Mouse (Mus musculus): Measurements from ENCODE around the gene C2cd4d. TPM values are rescaled to one million over a fixed set of nuclear protein-coding genes. Genes with fewer than 3 reads are reported as not detected.

The C2cd4d gene
- polyA plus RNA-seq (2015; fragmentation: Illumina TruSeq; extraction: RNeasy Lipid Tissue Mini Kit (QIAGEN cat#74804); ENCODE audit: insufficient read depth, low read depth, low replicate concordance), result not detected

DNA sequence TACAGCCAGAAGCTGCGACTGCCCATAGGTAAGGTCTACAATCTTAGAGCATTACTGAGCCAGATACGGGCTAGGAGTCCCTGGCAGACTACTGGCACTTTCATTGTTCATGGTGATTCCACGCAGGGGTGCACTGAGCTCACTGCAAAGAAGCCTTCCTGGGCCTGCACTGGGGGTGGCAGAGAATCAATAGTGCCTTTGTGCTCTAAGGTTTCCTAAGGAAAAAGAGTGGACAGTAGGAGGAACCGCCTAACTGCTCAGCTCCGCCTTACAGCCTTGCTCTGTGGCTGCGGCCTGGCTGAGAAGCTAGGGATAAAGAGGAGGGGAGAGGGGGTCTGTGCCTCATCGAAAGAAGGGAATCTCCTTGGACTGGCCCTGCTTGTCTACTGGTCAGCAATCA lies at the start of gene C2cd4d:
Gene C2cd4d, plus strand, starts transcription at position 301 of the 400 bp plus-strand sequence.

DNA sequence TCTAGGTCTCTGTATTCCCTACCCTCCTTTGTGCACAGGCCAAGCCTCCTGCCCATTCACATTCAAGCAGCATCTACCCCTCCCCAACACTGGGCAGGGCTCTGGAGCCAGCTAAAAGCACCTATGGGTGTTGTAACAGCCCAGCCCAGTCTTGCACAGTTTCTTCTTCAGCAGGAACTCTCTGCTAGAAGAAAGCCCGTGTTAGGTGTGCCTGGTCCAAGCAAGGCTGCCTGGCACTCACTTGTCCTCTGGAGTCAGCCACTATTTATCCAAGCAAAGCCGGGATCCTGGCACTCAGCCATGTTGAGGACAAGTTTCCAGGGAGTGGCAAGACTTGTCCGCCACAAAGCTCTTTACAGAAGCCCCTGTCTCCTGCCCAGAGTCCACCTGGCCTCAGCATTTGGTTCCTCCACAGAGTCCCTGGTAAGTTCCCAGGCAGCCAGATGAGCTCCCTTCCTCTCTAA lies 20.2 kb upstream of the C2cd4d start, which contains the start of gene Them5:
Gene Them5, plus strand, starts transcription at position 141 of the 464 bp plus-strand sequence.

DNA sequence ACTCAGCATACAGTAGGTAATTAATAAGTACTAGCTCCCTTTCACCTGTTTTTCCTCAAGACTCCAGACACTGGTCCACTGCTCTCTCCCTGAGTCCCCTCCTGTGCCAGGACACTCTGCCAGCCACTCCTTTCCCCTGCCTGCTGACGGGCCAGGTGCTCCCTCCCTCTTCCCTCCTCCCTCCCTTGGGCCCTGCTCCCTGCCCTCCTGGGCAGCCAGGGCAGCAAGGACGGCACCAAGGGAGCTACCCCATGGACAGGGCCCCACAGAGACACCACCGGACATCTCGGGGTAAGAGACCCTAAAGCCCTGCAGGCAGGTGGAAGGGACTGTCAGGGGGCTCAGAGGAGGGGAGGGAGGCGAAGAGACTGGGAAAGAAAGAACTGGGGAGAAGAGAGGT lies 10.4 kb downstream of the C2cd4d start, which contains the start of gene Rorc:
Gene Rorc, plus strand, starts transcription at position 154 of the 400 bp plus-strand sequence.

DNA sequence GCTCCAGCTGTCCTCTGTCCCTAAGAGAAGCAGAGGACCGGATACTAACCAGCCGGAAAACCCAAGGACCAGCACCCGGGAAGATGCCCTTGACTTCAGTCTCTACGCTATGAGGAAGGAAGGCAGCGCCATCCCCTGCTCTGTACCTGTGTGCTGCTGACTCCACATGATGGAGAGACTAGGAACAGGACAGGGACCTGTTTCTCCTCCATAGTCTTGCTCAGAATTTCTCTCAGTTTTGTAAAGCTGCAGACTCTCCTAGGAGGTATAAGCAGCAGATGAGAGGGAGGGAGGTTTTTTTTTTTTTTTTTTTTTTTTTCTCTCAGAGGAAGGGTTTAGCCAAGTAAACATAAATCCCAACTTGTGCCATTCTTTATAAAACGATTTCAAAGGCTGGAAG lies 36.0 kb downstream of the C2cd4d start, which contains the start of gene Lingo4:
Gene Lingo4, plus strand, starts transcription at position 301 of the 400 bp plus-strand sequence.

DNA sequence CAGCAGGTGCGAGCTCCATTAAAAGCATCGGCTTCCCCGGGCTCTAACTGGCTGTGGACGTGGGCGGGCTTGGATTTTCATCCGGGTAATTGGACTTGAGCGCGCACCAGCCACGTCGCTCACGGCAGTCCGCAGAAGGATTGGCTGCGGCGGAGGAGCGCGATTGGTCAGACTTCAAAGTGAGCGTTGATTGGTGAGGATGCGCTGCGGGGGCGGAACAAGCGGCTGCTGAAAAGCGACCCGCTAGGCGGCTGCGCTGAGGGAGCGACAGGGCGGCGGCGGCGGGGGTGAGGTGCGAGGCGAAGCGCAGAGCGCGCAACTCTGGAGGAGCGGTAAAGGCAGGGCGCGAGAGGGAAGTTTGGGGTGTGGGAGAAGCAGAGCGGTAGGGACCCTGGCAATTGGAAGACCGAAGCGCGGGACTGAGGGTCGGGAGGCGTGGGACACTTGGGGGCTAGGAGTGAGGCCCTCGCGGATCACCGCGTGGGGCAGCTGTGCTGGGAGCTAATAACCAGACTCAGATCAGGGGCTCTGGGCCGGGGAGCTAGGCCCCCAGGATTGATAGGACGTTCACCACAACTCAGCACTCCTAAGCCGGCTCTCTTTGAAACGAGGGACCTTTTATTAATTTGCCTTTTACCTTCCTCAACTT lies 50.9 kb downstream of the C2cd4d start, which contains the start of gene Tdrkh:
Gene Tdrkh, plus strand, starts transcription at position 243 of the 649 bp plus-strand sequence.

Other genes starting within 250 kb of the C2cd4d start
- not detected for gene Gm10696, start 184.2 kb upstream of the C2cd4d start, polyA plus RNA-seq (2015; fragmentation: Illumina TruSeq; extraction: RNeasy Lipid Tissue Mini Kit (QIAGEN cat#74804); ENCODE audit: insufficient read depth, low read depth, low replicate concordance)
- not detected for gene Gm5286, start 165.7 kb upstream of the C2cd4d start, polyA plus RNA-seq (2015; fragmentation: Illumina TruSeq; extraction: RNeasy Lipid Tissue Mini Kit (QIAGEN cat#74804); ENCODE audit: insufficient read depth, low read depth, low replicate concordance)
- not detected for gene Gm4778, start 98.4 kb upstream of the C2cd4d start, polyA plus RNA-seq (2015; fragmentation: Illumina TruSeq; extraction: RNeasy Lipid Tissue Mini Kit (QIAGEN cat#74804); ENCODE audit: insufficient read depth, low read depth, low replicate concordance)
- 2.6 TPM for gene Them4, start 52.3 kb upstream of the C2cd4d start, polyA plus RNA-seq (2015; fragmentation: Illumina TruSeq; extraction: RNeasy Lipid Tissue Mini Kit (QIAGEN cat#74804); ENCODE audit: insufficient read depth, low read depth, low replicate concordance)
- gene Them5, start 20.3 kb upstream of the C2cd4d start, polyA plus RNA-seq (2015; fragmentation: Illumina TruSeq; extraction: RNeasy Lipid Tissue Mini Kit (QIAGEN cat#74804); ENCODE audit: insufficient read depth, low read depth, low replicate concordance), result not detected
- 7.6 TPM for gene Rorc, start 10.4 kb downstream of the C2cd4d start, polyA plus RNA-seq (2015; fragmentation: Illumina TruSeq; extraction: RNeasy Lipid Tissue Mini Kit (QIAGEN cat#74804); ENCODE audit: insufficient read depth, low read depth, low replicate concordance)
- 0.42 TPM for gene Lingo4, start 36.1 kb downstream of the C2cd4d start, polyA plus RNA-seq (2015; fragmentation: Illumina TruSeq; extraction: RNeasy Lipid Tissue Mini Kit (QIAGEN cat#74804); ENCODE audit: insufficient read depth, low read depth, low replicate concordance)
- gene Tdrkh, start 50.8 kb downstream of the C2cd4d start, polyA plus RNA-seq (2015; fragmentation: Illumina TruSeq; extraction: RNeasy Lipid Tissue Mini Kit (QIAGEN cat#74804); ENCODE audit: insufficient read depth, low read depth, low replicate concordance), result 1.6 TPM
- gene Mrpl9, start 80.9 kb downstream of the C2cd4d start, polyA plus RNA-seq (2015; fragmentation: Illumina TruSeq; extraction: RNeasy Lipid Tissue Mini Kit (QIAGEN cat#74804); ENCODE audit: insufficient read depth, low read depth, low replicate concordance), result 8.4 TPM
- not detected for gene Oaz3, start 81.5 kb downstream of the C2cd4d start, polyA plus RNA-seq (2015; fragmentation: Illumina TruSeq; extraction: RNeasy Lipid Tissue Mini Kit (QIAGEN cat#74804); ENCODE audit: insufficient read depth, low read depth, low replicate concordance)
- 16.1 TPM for gene Celf3, start 115.9 kb downstream of the C2cd4d start, polyA plus RNA-seq (2015; fragmentation: Illumina TruSeq; extraction: RNeasy Lipid Tissue Mini Kit (QIAGEN cat#74804); ENCODE audit: insufficient read depth, low read depth, low replicate concordance)
- gene Riiad1, start 117.9 kb downstream of the C2cd4d start, polyA plus RNA-seq (2015; fragmentation: Illumina TruSeq; extraction: RNeasy Lipid Tissue Mini Kit (QIAGEN cat#74804); ENCODE audit: insufficient read depth, low read depth, low replicate concordance), result not detected
- gene Snx27, start 220.3 kb downstream of the C2cd4d start, polyA plus RNA-seq (2015; fragmentation: Illumina TruSeq; extraction: RNeasy Lipid Tissue Mini Kit (QIAGEN cat#74804); ENCODE audit: insufficient read depth, low read depth, low replicate concordance), result 4.2 TPM

All from pancreas, adult 10 weeks (tissue).